Mouse (Mus musculus): ENCODE results near the gene Gabrd.

GRCm38 (mm10) chr4:155402489-155402888, 4.6 kb upstream of the Gabrd start:
- TF ChIP-seq CTCF (conservative IDR thresholded peaks at IDR 0.05 in 1 of 2, IDR thresholded peaks at IDR 0.05 in 1 of 2; ENCODE audit: low read depth in 2 of 2, low read length in 2 of 2) = no peak
- TF ChIP-seq CHD2 (IDR thresholded peaks at IDR 0.05; ENCODE audit: low read length) = no peak

Measured in CH12.LX (cell line).